Mouse (Mus musculus) left cerebral cortex, adult 8-10 months (tissue): ENCODE measurements around the gene Rgs12. TPM values are rescaled to one million over a fixed set of nuclear protein-coding genes. Genes with fewer than 3 reads are reported as not detected.

Experiments
- DNase-seq, 2 experiments: peaks; one replicate each; pipeline ENCODE4 v3.0.0; 2022; ENCODE audit warnings: low spot score in 2 of 2
- total RNA-seq, 4 experiments: library from RNA; stranded (reverse); gene quantifications; 2 replicates each; pipeline ENCODE4 v1.2.4; 2022

Gene Rgs12
- total RNA-seq, 4 experiments from 2014 or later = 43.3 to 59.1 (median 45.4) TPM

GRCm38 (mm10) chr5:34976540-34977292 is 27.5 kb downstream of the Rgs12 start:
- DNase-seq = no peak

GRCm38 (mm10) chr5:34980099-34980498 is 30.9 kb downstream of the Rgs12 start:
- no peak for DNase-seq

- DNase-seq = no peak
Observed at GRCm38 (mm10) chr5:34981734-34982133, 32.5 kb downstream of the Rgs12 start.

- DNase-seq = no peak
Observed at GRCm38 (mm10) chr5:34984933-34985332, 35.7 kb downstream of the Rgs12 start.

GRCm38 (mm10) chr5:34985867-34986266 is 36.6 kb downstream of the Rgs12 start:
- DNase-seq = peak; percentile 45 to 81

GRCm38 (mm10) chr5:34987396-34987795 is 38.2 kb downstream of the Rgs12 start:
- no peak for DNase-seq

DNA sequence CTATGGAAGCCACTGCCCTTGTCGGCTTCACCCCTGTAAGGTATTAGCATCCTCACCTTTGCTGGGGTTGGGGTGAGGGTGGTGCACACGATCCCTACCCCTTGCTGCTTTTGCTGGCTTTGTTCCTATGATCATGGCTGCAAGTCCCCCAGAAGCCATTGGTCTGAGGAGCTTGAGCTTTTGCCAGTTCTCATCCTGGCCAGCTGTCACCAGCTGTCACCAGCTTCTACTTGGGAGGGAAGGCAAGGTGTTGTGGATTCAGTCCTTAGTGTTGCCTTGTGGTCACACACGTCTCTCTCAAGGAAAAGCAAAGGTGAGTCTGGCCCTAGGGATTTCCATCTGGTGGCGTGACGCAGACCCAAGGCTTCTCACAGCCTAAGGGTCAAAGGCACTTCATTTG is 39.4 kb downstream of the Rgs12 start:
- DNase-seq = no peak

DNA sequence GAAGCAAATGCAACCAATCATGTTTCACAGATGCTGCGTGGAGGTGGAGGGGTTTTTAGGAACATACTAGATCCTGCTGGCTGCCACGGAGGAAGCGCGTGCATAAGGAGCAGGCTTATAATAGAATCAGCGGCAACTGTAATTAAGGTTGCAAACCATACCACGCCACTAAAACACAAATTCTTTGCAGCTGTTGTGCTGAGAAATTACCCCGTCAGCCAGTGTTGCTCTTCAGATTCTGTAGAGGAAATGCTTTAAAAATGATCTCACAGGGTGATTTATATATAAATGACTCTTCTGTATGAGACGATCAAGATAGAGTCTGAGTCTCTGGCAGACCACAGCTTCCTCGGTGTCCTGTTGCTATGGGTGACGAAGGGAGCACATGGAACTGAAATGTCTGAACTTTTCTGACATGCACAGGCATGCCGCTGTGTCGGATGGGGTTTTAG is 40.1 kb downstream of the Rgs12 start:
- peak; percentile 37 to 78 for DNase-seq

- DNase-seq = no peak
Observed at GRCm38 (mm10) chr5:34998754-34999153, 49.5 kb downstream of the Rgs12 start.

- no peak for DNase-seq
Observed at GRCm38 (mm10) chr5:34999281-34999680, 50.0 kb downstream of the Rgs12 start.

DNA sequence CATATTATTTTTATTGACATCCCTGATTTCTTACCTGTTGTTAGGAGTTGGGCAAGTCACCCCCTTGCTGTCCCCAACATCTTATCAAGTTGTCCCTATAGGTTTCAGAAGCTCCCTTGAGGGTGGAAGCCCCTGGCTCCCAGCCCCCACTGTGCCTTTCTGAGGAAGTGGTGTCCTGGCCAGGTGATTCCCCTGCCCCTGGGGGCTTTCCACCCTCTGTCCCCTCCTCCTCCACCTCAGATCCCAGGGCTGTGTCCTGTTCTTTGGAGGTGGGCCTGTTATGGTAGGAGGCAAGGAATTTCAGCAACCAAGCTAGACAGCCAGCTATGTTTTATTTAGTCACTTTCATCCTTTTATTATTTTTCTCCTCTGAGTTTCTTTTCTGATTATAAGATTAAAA is 51.1 kb downstream of the Rgs12 start:
- DNase-seq = no peak

- no peak for DNase-seq
Observed at GRCm38 (mm10) chr5:35001144-35001543, 51.9 kb downstream of the Rgs12 start.

GRCm38 (mm10) chr5:35003611-35004162 is 54.4 kb downstream of the Rgs12 start:
- no peak for DNase-seq

- no peak for DNase-seq
Observed at GRCm38 (mm10) chr5:35004769-35005168, 55.5 kb downstream of the Rgs12 start.

DNA sequence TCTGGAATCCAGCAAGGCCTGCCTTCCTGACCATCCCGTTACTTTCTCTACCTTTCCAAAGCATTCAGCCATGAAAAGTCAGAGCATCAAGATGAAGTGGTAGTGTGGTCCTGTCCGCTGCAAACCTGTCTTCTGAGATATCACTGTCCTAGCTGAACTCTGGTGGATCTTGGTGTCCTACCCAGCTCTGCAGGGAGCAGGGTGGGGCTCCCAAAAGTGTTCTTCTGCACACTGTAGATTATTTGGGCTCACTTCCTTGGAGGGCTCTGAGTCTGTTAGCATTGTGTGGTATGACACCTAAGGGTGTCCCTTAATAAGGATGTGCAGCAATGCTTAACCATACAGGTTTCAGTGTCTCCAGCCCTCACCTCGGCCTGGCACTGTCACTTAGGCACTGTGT is 56.4 kb downstream of the Rgs12 start:
- no peak for DNase-seq

DNA sequence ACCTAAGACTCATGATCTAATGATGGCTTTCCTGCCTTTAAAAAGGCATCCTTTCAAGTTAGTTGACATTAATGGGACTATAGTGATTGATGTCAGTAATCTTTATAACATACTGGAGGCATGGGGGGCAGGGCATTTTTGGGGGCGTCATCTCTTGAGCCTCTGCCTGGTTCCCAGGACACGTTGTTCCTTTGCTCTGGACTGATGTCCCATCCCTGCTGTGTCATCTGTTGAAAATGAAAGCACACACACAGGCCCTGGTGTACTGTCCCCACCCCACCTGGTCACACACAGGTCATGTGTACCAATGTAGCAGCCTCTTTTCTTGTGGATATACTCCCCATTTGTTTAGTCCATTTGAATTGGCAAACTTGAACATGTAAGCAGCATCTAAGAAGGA is 57.4 kb downstream of the Rgs12 start:
- no peak for DNase-seq

- no peak for DNase-seq
Observed at GRCm38 (mm10) chr5:35009163-35009562, 59.9 kb downstream of the Rgs12 start.

DNA sequence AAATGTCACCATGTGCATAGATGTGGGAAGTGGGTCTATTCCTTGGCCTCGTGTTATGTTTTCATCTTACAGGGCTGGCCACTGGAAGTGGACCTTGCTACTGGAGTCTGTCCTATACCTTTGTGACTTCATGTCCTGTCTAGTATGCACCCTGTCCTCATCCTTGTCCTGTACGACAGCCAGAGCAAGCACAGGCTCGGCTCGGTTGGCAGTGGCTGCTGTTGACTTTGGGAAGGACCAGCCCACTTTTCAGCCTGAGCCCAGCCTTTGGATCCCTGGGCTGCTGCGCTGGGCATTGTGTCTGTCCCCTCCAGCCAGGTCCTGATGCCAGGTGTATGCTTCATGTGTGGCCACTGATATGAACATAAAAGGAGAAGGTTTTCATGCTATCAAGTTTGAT is 61.4 kb downstream of the Rgs12 start:
- DNase-seq = no peak

DNA sequence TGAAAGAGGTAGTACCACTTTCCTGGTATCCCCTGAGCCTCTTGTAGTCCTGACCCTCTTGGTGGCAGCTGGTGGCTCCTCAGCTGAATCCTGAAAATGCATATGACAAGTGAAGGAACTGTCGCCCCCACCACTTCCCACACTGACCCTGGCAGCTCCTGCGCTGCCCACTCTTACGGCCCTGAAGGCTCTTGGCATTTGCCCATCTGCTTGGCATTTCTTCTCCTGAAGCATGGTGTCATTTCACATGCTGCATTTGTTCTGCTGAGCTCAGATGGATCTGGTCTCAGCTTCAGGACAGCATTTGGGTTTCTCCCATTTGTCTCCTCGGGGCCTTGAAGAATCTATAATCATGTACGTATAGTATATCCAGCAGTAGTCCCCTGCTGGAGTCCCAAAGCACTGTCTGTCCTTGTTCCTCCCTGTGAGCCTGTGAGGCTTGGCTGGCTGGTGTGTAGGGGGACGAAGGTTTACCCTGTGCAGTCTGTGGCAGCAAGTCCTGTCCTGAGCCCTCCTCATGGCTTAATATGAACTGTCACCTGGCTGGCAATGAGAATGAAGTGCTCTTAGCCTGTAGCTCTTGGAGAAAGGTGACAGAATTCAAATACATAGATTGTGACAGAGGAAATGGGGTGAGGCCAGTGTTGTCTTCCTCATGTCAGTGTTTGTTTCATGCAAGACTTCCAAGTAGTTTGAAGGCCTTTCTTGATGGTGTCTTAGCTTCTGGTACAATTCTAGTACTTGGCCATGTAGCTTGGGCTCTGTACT is 62.1 kb downstream of the Rgs12 start:
- no peak for DNase-seq

DNA sequence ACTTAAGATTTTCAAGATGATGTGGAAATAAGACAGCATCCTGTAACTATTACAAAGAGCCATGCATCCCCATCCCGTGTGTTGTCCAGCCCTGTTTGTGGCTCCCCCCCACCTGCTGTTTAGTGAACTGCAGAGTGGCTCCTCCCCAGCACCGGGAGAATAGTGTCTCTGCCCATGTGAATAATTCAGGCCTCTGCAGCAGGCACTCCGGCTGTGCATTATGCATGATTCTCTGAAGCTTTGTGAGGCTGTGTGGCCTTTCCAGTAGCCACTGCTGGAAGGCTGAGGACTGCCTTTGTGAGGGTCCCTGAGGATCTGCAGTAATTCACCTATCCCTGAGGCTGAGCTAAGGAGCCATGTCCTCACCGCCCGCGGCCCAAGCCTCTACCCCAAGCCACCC is 64.8 kb downstream of the Rgs12 start:
- no peak for DNase-seq

DNA sequence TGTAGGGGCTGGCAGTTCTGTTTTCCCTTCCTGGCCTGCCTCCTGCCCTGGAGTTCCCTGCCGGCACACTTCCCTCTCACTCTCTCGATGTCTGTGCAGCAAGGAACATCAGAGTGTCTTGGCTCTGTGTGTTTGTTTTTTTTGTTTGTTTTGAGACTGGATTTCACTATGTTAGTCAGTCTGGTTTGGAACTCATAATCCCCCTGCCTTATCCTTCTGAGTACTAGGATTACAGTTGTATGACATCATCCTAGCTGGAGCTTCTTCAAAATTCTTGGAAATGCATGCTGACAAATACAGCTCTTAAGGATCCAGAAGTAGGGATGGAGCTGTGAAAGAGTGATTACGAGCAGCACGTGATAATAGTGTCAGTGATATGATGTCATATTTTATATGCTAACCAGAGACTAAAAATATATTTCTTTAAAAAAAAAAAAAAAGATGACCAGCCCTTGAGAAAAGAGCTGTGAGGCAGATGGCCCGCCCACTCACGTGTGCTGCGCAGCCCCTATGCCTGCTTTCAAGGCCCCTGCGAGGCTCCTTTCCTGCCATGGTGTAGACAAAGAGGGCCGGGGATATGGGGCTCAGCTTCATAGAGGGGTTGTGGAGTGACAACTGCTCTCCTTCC is 70.5 kb downstream of the Rgs12 start:
- peak in 1 of 2 experiments; percentile 59 for DNase-seq
